Mouse (Mus musculus): ENCODE data around the gene Pknox2.

Pknox2 gene

GRCm38 (mm10) chr9:37147359-37147685 lies at the start of gene Pknox2:
TSS of gene Pknox2 (minus strand) at chr9:37147407.
- DNase-seq (ENCODE audit: low read depth, low spot score): peak; percentile 83

GRCm38 (mm10) chr9:37188024-37188423 lies 40.8 kb upstream of the Pknox2 start:
- no peak for DNase-seq (ENCODE audit: low read depth, low spot score)

GRCm38 (mm10) chr9:37187407-37187806 lies 40.2 kb upstream of the Pknox2 start:
- DNase-seq (ENCODE audit: low read depth, low spot score): no peak

- no peak for DNase-seq (ENCODE audit: low read depth, low spot score)
Observed at GRCm38 (mm10) chr9:37183176-37183575, 36.0 kb upstream of the Pknox2 start.

- DNase-seq (ENCODE audit: low read depth, low spot score): no peak
Observed at GRCm38 (mm10) chr9:37181596-37181995, 34.4 kb upstream of the Pknox2 start.

- no peak for DNase-seq (ENCODE audit: low read depth, low spot score)
Observed at GRCm38 (mm10) chr9:37179596-37179995, 32.4 kb upstream of the Pknox2 start.

- DNase-seq (ENCODE audit: low read depth, low spot score): no peak
Observed at GRCm38 (mm10) chr9:37178911-37179310, 31.7 kb upstream of the Pknox2 start.

- DNase-seq (ENCODE audit: low read depth, low spot score): no peak
Observed at GRCm38 (mm10) chr9:37177551-37177950, 30.3 kb upstream of the Pknox2 start.

- DNase-seq (ENCODE audit: low read depth, low spot score): peak; percentile 43
Observed at GRCm38 (mm10) chr9:37177107-37177506, 29.9 kb upstream of the Pknox2 start.

GRCm38 (mm10) chr9:37176002-37176401 lies 28.8 kb upstream of the Pknox2 start:
- no peak for DNase-seq (ENCODE audit: low read depth, low spot score)

GRCm38 (mm10) chr9:37173376-37173775 lies 26.2 kb upstream of the Pknox2 start:
- DNase-seq (ENCODE audit: low read depth, low spot score): no peak

- DNase-seq (ENCODE audit: low read depth, low spot score): no peak
Observed at GRCm38 (mm10) chr9:37166899-37167298, 19.7 kb upstream of the Pknox2 start.

GRCm38 (mm10) chr9:37160686-37161085 lies 13.5 kb upstream of the Pknox2 start:
- DNase-seq (ENCODE audit: low read depth, low spot score): no peak

GRCm38 (mm10) chr9:37147886-37148285 lies 679 bp upstream of the Pknox2 start:
- no peak for DNase-seq (ENCODE audit: low read depth, low spot score)

- DNase-seq (ENCODE audit: low read depth, low spot score): no peak
Observed at GRCm38 (mm10) chr9:37146603-37147358, 426 bp downstream of the Pknox2 start.

GRCm38 (mm10) chr9:37146353-37146602 lies 929 bp downstream of the Pknox2 start:
- DNase-seq (ENCODE audit: low read depth, low spot score): no peak

GRCm38 (mm10) chr9:37145616-37146352 lies 1.4 kb downstream of the Pknox2 start:
- no peak for DNase-seq (ENCODE audit: low read depth, low spot score)

GRCm38 (mm10) chr9:37145151-37145615 lies 2.0 kb downstream of the Pknox2 start:
- no peak for DNase-seq (ENCODE audit: low read depth, low spot score)

- no peak for DNase-seq (ENCODE audit: low read depth, low spot score)
Observed at GRCm38 (mm10) chr9:37144696-37145095, 2.5 kb downstream of the Pknox2 start.

GRCm38 (mm10) chr9:37144251-37144650 lies 3.0 kb downstream of the Pknox2 start:
- DNase-seq (ENCODE audit: low read depth, low spot score): no peak

- no peak for DNase-seq (ENCODE audit: low read depth, low spot score)
Observed at GRCm38 (mm10) chr9:37143046-37143931, 3.9 kb downstream of the Pknox2 start.

- DNase-seq (ENCODE audit: low read depth, low spot score): no peak
Observed at GRCm38 (mm10) chr9:37142107-37142506, 5.1 kb downstream of the Pknox2 start.
